Mouse (Mus musculus) right cerebral cortex, postnatal 25 days (tissue): ENCODE data around the gene Tcea2.

Experiments
- DNase-seq: peaks from one replicate; pipeline ENCODE4 v3.0.0; 2022

Tcea2 gene

GRCm38 (mm10) chr2:181679951-181680715 lies at the start of gene Tcea2:
TSS of gene Tcea2 (plus strand) at chr2:181680310.
- peak; percentile 80 for DNase-seq

DNA sequence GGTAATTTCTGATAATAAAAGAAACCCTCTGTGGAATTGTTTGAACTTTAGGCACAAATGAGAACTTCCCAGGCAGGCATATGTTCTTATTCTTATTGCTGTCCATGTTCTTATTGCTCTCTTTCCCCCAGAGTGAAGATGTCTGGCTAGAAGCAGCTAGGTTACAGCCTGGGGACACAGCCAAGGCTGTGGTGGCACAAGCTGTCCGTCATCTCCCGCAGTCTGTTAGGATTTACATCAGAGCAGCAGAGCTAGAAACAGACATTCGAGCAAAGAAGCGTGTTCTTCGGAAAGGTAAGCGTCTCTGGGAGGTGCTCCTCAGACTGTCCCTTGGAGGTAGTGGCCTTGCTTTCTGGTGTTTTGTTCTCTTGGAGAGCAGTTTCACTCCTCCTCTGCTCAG lies 47.5 kb upstream of the Tcea2 start:
- DNase-seq = no peak

DNA sequence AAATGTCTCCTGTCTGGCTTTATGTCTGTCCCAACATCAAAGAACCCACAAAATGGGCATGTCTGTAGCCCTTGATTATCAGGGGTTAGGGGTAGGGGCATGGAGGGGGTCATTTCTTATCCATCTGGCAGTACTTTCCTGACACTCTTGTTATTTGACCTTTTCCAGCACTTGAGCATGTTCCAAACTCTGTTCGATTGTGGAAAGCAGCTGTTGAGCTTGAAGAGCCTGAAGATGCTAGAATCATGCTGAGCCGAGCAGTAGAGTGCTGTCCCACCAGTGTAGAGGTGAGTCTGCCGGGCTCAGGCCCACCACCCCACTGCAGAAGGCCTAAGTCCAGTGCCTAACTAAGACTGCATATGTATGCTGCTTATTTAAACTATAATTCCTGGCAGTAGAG lies 44.2 kb upstream of the Tcea2 start:
- no peak for DNase-seq

- DNase-seq = no peak
Observed at GRCm38 (mm10) chr2:181644361-181644760, 35.7 kb upstream of the Tcea2 start.

- no peak for DNase-seq
Observed at GRCm38 (mm10) chr2:181645666-181646065, 34.4 kb upstream of the Tcea2 start.

GRCm38 (mm10) chr2:181646626-181647472 lies 33.3 kb upstream of the Tcea2 start:
- no peak for DNase-seq

DNA sequence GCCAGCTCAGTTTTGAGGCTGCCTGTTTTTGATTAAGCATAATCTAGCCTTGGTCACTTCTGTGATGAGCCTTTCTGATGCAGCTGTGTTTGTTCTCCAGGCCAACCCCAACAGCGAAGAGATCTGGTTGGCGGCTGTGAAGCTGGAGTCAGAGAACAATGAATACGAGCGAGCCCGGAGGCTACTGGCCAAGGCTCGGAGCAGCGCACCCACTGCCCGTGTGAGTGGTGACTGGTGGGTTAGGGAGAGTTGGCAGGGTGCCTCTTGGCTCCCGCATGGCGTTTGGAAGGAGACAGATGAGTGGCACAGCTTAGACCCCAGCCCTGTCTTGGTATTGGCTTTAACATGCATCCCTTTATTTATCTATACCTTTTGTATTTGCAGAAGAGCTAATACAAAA lies 31.2 kb upstream of the Tcea2 start:
- no peak for DNase-seq

DNA sequence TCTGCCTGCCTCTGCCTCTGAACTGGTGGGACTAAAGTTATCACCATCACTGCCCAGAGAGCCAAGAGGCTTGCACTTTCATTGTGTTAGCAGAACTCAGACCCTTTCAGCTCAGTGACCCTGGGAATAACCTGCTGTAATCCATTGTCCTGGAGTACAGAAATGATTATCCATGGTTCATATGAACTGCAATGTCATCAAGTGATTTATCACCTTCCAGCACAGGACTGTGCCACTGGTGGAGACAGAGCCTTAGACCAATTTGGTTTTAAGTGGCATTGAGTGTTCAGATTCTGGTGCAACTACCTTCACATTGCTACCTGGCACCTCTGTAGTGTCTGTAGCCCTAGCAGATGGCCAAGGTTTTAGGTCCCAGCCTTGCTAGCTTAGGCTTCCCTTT lies 27.0 kb upstream of the Tcea2 start:
- no peak for DNase-seq

- DNase-seq = no peak
Observed at GRCm38 (mm10) chr2:181653523-181653922, 26.6 kb upstream of the Tcea2 start.

DNA sequence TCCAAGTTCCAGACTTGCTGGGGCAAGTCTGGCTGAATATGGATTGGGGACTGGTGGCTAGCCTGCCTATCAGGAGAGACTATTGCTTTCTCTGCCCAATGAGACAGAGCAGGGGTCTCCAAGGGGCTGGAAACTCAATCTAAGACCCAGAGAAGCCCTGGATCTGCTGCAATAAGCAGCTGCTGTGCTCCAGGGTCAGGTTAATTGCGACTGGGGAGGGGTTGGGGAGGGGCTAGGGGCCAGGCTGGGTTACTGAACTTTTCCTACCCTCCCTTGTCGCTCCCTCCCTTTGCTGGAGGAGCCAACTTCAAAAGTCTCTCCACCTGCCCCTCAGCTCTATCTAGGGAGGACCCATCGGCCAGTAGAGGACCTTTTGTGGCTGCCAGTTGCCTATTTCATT lies 23.4 kb upstream of the Tcea2 start, which contains the start of gene Gm29797:
Gm29797 (plus strand) TSS at position 301 of the 400 bp plus-strand sequence.
- DNase-seq = no peak

DNA sequence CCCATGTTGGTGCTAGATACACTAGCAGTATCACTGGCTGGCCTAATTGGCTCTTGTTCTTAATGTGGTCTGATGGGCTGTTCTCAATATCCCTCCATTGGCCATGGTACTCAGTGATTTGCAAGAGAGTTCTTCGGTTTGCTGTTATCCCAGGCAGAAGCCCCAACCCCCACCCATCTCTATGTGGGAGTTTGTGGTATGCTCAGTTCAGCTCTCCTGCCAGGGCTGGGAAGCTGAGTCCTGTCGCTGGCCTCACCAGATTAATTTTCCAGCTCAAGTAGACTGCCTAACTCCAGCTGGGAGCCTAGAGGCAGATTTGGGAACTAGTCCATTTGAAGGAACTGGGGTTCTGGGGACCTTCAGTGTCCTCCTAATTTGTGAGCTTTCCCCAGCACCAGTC lies 22.7 kb upstream of the Tcea2 start:
- no peak for DNase-seq

- no peak for DNase-seq
Observed at GRCm38 (mm10) chr2:181658528-181658927, 21.6 kb upstream of the Tcea2 start.

DNA sequence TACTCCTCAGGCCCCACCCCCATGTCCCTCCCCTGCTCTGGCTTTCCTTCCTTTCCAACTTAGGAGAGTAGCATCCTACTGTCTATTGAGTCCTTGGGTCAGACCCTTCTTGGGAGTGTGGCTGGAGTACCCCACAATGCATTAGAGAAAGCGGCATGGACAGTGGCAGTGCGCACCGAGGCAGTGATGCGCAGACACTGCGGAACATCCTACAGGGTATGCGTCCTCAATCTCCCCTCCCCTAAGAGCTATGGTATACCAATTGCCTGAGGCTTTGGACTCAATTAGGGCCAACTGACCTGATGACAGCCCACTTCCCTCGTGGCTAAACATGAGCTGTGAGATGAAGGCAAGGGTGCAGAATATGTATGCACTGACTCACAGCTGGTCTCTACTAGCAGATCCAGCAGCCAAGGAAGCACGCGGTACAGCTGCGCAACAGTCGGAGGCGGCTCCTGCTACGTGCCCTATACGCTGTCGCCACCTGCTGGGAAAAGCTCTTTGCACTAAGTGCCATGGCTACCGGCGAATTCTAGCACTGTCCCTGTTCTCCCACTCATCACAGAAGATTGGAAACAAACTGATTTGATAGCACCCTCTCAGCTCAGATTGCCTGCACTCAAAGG lies 21.1 kb upstream of the Tcea2 start:
- peak; percentile 48 for DNase-seq

DNA sequence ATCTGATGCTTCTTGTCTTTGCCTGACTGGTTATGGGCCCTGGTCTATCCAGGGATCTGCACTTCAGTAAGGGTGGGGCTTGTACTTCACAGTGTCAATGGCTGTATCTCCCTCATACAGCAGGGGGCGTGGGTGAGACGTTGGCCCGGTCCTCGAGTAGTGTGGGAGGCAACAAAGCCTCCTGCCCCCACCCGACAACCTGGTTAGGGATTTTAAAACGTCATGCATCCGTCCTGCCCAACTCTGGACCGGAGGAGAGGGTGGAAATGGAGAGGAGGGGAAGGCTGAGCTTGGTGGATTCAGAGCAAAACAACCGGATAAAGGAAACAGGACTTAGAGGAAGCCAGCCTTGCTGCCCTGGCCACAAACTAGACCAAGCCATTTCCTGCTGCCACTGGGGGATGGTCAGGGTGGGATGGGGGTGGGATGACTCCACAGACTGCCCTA lies 20.5 kb upstream of the Tcea2 start:
- DNase-seq = peak; percentile 70

GRCm38 (mm10) chr2:181662620-181663297 lies 17.4 kb upstream of the Tcea2 start:
- DNase-seq = no peak

- DNase-seq = no peak
Observed at GRCm38 (mm10) chr2:181663298-181663630, 16.8 kb upstream of the Tcea2 start.

DNA sequence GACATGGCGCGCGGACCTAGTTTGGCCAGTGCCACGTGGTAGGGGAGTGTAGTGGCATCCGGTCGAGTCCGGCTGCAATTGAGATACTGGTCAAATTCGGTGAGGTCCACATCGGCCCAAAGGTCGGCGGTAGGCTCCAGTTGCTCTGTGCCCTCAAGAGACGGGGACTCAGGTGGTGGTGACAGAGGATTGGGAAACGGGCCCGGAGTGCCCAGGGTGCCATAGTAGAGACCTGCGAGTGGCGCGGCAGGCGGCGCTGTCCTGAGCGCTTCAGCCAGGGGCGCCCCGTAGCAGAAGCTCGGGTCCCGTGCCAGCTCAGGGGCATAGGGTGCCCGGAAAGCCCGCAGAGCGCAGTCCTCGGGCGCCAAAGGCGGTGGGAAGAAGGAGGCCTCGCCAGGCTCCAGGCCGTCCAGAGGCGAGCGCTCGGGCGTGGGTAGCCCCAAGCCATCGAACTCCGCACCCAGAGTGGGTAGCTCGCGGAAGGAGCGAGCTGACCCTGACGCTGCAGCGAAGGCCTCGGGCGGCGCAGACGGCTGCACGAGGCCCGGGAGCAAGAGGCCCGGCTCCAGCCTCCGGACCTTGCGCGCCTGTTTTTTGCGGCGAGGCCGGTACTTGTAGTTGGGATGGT lies 9.7 kb upstream of the Tcea2 start:
- no peak for DNase-seq

DNA sequence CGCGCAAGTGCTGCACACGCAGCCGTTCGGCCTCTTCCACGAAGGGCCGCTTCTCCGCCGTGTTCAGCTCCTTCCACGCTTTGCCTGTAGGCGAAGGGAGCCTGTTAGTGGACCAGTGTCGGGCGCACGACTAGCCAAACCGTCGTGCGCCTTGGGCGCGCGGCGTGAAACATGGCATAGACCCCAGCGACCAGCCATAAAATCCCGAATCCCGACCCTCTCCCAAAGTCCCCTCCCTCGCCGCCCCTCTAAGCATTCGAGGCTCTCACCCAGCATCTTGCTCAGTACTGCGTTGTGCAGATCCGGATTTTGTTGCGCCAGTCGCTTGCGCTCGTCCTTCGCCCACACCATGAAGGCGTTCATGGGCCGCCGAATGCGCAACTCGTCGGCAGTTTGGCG lies 9.2 kb upstream of the Tcea2 start:
- no peak for DNase-seq

DNA sequence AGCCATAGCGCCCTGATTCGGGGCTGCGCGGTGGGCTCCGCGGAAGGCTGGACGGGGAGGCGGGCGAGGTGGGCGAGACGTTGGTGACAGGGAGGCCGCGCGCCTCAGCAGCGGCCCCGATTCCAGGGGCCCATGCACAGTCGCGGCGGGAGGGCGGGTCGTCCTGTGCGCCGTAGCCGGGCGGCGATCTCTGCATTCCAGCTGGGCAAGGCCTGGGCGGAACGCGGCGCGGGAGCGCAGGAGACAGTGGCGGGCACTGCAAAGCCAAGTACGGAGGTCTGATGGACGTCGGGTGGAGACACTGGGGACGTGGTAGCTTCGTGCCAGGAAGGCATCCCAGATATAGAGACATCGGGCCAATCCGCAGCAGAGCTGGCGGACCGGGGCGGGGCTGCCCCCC lies 8.8 kb upstream of the Tcea2 start, which contains the start of gene Sox18:
Sox18 (minus strand) TSS at position 315 of the 400 bp plus-strand sequence.
- DNase-seq = no peak

DNA sequence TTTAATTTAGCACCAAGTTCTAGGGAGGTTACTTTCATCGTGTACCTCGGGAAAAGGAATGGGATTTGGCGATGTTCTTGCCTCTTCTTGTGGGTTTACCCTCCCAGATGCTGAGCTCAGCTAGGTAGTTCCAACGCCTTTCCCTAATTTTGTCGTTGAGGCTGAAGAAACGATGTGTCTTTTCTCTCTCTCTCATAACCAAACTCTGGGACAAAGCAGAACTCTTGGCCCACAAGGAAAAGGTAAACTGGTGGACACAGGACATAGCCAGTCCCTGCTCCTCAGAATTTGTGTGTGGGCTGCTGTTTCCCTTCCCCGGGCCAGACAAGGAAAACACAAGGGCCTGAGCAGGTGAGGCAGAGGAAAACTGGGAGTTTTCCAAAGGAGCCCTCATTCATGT lies 8.1 kb upstream of the Tcea2 start:
- no peak for DNase-seq

DNA sequence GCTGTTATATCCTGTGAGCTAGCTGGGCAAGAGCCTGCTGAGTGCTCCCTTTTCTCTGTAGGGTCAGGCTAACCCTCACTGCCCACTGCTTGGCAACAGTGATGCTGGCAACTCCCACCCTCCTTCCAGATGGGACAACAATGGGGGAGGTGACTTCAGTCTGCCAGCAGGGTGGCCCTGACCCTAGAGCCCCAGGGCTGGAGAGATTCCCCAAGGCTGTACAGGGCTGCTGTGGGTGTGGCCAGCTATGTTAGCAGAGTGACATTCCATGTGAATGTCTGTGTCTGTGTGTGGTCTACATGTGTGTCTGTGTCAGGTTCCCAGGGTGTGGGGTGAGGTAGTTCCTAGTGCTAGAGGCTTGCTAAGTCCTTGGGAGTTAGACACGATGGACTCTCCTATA lies 6.6 kb upstream of the Tcea2 start:
- DNase-seq = no peak

GRCm38 (mm10) chr2:181674934-181675333 lies 5.2 kb upstream of the Tcea2 start:
- DNase-seq = no peak

DNA sequence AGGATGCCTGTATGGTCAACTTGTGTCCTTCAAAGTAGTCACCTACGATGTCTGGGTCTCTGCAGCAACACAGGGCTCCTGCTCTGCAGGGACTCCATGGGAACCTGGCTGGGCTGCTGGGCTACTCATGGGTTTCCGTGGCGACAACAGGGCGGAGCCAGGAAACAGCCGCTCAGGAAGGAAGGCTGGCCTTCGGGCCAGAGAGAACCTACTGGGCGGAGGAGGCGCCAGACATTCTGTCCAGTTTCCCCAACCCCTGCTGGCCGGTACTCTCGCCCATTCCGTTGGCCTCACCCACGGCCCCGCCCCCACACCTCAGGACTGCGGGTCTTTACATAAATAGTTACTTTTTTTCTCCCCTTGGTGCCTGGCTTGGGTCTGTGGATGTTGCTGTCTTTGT lies 4.7 kb upstream of the Tcea2 start:
- DNase-seq = no peak
